Mouse (Mus musculus): ENCODE results near the gene Gm1604a. TPM values are rescaled to one million over a fixed set of nuclear protein-coding genes. Genes with fewer than 3 reads are reported as not detected.
"Not testable (repeated sequence)": the region's sequence is repeated elsewhere in the genome, so short reads cannot be mapped to it uniquely, and the experiment has no call there.

Gm1604a gene
- polyA plus RNA-seq, 1 experiment from 2014 or later, result not detected

DNA sequence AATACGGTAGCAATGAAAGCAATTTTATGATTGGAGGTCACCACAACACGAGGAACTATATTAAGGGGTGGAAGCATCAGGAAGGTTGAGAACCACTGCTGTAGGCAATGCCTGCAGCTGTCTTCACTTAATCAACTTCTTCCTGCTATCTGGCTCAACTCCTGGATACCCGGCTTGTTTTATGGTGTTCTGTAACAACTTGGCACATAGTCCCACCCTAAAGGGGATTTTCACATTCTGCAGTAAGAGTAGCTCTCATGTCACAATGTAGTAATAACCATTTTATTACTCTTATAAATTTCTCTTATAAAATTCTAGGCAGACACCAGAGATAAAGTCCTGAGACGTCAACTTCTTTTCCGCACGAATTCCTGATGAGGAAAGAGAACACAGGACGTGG lies 15.9 kb upstream of the Gm1604a start:
- not testable (repeated sequence) for H3K27ac ChIP-seq; H3K27me3 ChIP-seq; H3K4me3 ChIP-seq; H3K9ac ChIP-seq; H3K4me2 ChIP-seq (replicated peaks); H3K9me3 ChIP-seq (replicated peaks); H3K36me3 ChIP-seq; ATAC-seq (ENCODE audit: low FRiP score); H3K4me1 ChIP-seq
- no CpG with 5 or more reads among the region's 7 CpGs for WGBS

DNA sequence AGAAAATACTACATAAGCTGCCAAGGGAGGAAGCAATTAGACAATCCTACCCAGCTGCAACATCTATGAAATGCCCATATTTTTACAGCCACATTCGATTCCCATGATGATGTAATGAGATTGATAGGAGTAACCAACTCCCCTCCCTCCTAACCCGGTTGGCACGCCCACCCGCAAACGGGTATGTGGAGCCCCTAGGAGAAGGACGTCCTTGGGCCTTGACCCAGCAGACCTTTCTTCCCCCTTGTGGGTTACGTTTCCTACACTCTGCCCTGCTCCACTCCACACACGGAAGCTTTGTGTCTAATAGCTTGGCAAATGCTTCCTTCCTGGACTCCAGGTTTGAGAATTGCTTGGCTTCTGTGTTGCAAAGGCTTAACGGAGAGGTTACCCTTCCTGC lies 15.5 kb upstream of the Gm1604a start:
- not testable (repeated sequence) for H3K9ac ChIP-seq; H3K9me3 ChIP-seq (replicated peaks); H3K4me1 ChIP-seq; H3K4me3 ChIP-seq; ATAC-seq (ENCODE audit: low FRiP score); H3K27ac ChIP-seq; H3K27me3 ChIP-seq; H3K4me2 ChIP-seq (replicated peaks); H3K36me3 ChIP-seq
- WGBS, result 79% methylated on average over 4 of the region's 9 CpGs

DNA sequence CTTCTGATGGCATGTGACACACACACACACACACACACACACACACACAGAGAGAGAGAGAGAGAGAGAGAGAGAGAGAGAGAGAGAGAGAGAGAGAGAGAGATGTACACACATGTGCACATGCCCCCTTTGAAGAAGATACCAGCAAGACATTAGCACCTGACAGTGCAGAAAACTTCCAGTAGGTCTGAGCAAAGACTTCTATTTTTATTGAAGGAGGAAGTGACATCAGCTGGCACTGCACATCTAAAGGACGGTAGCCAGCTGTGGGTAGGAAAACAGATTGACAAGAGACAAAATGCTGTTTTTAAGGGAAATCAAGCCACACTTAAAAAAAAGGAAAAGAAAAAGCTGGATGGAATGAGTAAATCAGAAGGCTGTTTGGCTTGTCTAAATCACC lies 11.2 kb upstream of the Gm1604a start:
- H3K9me3 ChIP-seq (replicated peaks); H3K27me3 ChIP-seq; ATAC-seq (ENCODE audit: low FRiP score); H3K27ac ChIP-seq; H3K9ac ChIP-seq; H3K4me2 ChIP-seq (replicated peaks); H3K4me3 ChIP-seq; H3K4me1 ChIP-seq; H3K36me3 ChIP-seq: not testable (repeated sequence)
- WGBS, result no CpG with 5 or more reads among the region's 1 CpGs

DNA sequence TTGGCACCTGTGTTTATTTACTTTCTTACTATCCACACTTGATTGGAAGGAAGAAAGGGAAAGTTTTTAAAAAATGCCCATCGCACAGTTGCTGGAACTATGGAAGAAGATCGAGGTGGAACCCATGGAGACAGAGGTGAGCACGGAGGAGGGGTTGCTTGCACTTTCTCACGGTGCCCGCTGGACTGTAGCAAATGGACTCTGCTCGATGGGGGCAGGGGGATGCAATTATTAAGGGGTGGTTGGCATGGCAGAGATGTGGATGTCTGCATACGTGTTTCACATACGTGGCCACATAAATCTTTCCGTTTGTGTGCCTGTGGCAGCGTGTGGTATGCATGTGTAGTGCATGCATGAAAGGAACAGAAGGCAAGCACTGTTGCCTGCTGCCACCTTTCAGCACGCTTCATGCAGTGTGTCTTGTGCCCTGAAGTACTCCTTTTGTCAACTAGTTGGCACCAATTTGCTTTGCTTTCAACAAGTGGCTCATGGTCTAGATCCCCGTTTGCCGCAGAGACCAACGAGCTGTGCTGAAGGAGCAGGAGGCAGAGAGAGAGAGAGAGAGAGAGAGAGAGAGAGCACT lies 487 bp downstream of the Gm1604a start:
- not testable (repeated sequence) for H3K4me1 ChIP-seq; H3K9me3 ChIP-seq (replicated peaks); H3K27me3 ChIP-seq; H3K36me3 ChIP-seq; H3K9ac ChIP-seq; H3K27ac ChIP-seq; H3K4me3 ChIP-seq; H3K4me2 ChIP-seq (replicated peaks)
- peak; percentile 46 for ATAC-seq (ENCODE audit: low FRiP score)
- WGBS, result 58% methylated on average over 3 of the region's 14 CpGs

DNA sequence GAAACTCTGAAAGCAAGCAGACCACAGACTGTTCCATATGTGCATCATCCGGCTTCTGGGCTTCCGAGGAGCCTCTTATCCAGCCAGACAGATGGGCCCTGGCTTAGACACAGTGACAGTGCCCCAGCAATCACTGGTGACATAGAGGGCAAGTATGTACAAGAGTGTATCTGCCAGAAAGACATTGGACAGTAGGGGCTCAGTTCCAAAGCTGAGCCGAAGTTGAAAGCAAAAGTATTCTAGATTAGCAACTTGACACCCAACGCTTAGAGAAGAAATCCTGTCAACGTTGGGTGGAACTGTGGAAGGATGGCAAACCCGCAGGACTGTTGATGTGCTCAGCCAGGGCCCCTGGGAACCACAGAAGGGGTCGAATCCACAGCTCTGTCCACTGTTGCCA lies 4.8 kb downstream of the Gm1604a start:
- not testable (repeated sequence) for H3K4me1 ChIP-seq; H3K4me2 ChIP-seq (replicated peaks); H3K4me3 ChIP-seq; ATAC-seq (ENCODE audit: low FRiP score); H3K27me3 ChIP-seq; H3K9me3 ChIP-seq (replicated peaks); H3K36me3 ChIP-seq; H3K27ac ChIP-seq; H3K9ac ChIP-seq
- WGBS, result 67% methylated on average over 5 of the region's 7 CpGs

DNA sequence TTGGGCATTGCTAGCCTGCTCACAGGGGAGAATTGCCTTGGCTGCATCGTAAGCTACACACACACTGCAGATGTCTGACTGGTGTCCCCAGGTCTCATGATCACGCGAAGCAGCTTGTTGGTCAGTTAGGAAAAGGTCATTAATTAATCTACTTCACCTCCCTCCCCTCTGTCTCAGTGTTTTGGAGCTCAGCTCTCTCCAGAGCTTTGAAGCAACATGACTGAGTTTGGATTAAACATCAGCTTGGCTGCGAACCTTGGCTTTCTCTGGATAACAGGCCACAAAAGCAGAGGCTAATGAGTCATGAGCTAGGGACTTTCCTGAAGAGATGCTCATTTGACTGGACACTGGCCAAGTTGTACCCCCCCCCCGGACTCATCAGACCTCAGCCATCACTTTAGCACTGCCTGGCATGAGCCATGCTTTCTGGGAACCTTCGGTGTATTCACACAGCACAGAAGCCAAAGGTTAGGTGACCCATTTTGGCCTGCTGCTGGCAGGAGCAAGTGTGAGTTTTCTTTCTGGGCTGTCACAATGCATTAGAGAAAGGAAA lies 5.3 kb downstream of the Gm1604a start:
- ATAC-seq (ENCODE audit: low FRiP score); H3K4me2 ChIP-seq (replicated peaks); H3K4me3 ChIP-seq; H3K9me3 ChIP-seq (replicated peaks); H3K9ac ChIP-seq; H3K36me3 ChIP-seq; H3K4me1 ChIP-seq; H3K27me3 ChIP-seq; H3K27ac ChIP-seq: not testable (repeated sequence)
- WGBS, result 65% methylated on average over 3 of the region's 6 CpGs

DNA sequence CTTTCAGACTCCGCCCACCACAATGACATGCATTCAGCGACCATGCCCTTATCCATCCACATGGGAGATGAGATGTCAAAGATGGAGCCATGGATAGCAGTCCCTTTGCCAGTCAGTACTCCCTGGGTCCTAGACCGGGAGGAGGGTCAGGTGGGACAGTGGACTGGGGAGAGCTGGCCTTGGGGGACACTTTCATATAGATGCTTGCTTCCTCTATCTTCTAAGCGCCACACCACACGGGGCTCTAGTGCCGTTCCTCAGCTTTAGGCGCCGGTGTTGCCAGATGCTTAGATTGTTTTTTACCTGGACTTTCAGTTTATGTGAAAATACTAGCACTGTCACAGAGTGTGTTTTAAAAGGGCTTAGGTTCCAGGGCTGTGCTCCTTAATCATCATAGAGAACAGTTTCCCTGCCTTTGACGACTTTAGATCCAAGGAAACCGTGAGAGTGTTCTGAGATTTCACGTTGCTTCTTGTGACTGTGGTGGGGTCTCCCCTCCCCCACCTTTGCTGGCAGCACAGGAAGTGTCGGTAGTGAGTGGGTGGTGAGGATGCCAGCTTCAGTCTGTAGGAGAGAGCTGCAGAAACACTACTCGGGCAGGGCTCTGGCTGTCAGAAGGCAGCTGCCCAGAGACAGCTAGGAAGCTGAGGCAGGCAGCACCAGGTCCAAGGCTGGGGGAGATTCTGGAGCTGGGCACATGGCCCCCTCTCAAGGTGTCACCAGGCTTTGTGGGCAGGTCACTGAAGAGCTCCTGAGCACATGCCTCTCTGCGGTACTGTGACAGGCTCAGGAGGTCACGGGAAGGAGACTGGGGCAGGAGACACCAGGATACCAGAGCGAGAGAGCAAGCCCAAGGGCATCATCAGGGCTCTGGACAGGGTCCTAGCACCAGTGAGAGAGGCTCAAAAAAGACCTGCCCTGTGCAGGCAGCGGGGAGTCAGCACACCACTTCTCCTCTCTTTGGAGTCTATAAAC lies 8.1 kb downstream of the Gm1604a start:
- H3K27ac ChIP-seq; H3K9me3 ChIP-seq (replicated peaks); H3K9ac ChIP-seq; H3K4me2 ChIP-seq (replicated peaks); H3K27me3 ChIP-seq; H3K4me1 ChIP-seq; H3K36me3 ChIP-seq; H3K4me3 ChIP-seq; ATAC-seq (ENCODE audit: low FRiP score): not testable (repeated sequence)
- WGBS, result 58% methylated on average over 3 of the region's 17 CpGs

DNA sequence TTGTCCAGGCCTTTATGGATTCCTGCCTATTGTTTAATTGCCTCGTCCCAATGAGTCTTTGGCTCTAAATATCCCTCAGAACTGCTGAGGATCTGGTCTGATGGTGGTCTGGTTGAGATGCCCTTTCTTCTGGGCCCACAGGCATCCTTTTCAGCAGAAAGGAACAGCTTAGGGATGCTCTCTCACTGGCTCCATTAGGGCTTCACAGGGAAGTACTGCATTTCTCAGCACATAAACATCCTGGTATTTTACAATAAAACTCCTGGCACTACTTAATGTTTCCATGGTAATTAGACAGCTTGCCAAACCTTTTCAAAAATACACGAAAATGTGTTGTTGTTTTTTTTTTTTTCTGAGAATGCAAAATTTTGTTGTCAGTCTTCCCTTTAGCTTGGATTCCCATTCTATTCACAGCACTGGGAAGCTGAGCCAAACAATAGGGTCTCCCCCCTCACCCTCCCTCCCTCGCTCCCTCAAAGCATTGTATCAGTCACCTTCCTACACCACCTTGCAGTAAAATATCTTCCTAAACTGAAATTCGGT lies 43.7 kb downstream of the Gm1604a start:
- not testable (repeated sequence) for ATAC-seq (ENCODE audit: low FRiP score); H3K4me1 ChIP-seq

DNA sequence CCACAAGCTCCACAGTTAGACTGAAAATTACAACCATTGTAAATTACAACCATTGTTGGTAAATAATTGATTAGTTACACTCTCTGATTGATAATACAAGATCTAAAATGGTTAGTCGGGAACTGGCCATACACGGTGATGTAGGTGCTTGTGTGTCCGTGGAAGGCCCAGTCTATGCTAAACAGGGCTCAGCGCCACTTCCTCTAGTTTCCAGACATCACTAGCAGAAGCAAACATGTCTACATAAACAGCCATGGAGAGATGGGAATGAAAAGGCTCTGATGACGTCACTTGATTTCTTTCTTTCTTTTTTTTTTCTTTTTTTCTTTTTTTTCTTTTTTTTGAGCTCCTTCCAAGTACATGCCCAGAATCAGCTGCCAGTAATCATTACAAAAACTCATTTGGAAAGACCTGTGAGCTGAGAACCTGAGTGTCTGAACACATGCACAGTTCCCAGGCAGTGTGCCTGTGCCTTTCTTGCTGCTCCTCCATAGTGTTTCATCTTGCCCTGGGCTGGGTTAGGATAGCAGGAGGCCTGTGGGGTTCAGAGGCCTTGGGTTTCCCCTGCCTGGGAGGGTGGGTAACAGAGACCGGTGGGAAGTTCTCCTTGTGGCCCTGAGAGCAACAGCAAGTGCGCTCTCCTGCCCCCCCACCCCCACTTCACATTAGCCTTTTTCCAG lies 44.3 kb downstream of the Gm1604a start:
- ATAC-seq (ENCODE audit: low FRiP score), result not testable (repeated sequence)
- WGBS, result 55% methylated on average over 6 of the region's 7 CpGs

More for the DNA sequence above, 43.7 kb downstream of the Gm1604a start:
- not testable (repeated sequence) for H3K27me3 ChIP-seq; H3K27ac ChIP-seq; H3K9me3 ChIP-seq (replicated peaks); H3K4me2 ChIP-seq (replicated peaks); H3K9ac ChIP-seq; H3K36me3 ChIP-seq; H3K4me3 ChIP-seq
- 55% methylated on average over 2 of the region's 4 CpGs for WGBS

DNA sequence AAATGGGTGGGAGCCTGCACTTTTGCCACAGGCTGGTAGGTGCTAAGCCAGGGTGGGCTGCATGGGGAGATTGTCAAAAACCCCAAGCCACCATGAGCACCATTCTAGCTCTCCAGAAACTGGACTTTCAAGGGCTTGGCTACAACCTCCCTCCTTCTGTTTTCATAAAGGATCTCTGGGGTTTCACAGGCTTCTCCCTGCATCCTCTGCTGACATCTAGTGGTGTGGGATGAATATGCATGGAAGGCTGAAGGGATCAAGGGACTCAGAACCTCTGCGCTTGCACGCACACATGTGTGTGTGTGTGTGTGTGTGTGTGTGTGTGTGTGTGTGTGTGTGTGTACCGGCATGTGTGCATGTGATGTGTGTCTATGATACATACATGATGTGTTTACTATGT lies 49.1 kb downstream of the Gm1604a start:
- not testable (repeated sequence) for H3K4me1 ChIP-seq

More for the DNA sequence above, 44.3 kb downstream of the Gm1604a start:
- H3K9ac ChIP-seq; H3K36me3 ChIP-seq; H3K9me3 ChIP-seq (replicated peaks); H3K27me3 ChIP-seq; H3K4me1 ChIP-seq; H3K27ac ChIP-seq; H3K4me2 ChIP-seq (replicated peaks); H3K4me3 ChIP-seq: not testable (repeated sequence)

DNA sequence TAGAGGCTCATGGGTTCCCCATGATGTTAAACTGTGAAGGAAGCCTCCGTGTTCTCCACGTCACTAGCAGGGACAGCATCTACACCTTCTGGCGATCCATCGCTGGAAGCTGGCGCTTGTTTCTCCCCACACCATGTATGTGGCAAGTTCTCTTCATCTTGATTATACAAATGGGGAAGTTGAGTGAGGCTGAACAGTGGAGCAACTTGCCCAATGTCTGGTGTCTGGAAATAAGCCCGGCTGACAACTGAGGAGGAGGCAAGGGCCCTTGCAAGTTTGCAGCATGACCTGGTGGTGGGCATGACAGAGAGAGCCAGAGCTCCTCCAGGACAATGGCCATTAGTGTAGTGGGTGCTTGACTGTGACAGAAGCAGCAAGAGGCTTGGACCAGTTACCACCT lies 50.2 kb downstream of the Gm1604a start:
- not testable (repeated sequence) for H3K9me3 ChIP-seq (replicated peaks); ATAC-seq (ENCODE audit: low FRiP score); H3K4me2 ChIP-seq (replicated peaks); H3K9ac ChIP-seq; H3K36me3 ChIP-seq; H3K4me3 ChIP-seq; H3K27ac ChIP-seq; H3K27me3 ChIP-seq; H3K4me1 ChIP-seq
- 90% methylated on average over 5 of the region's 6 CpGs for WGBS

More for the DNA sequence above, 49.1 kb downstream of the Gm1604a start:
- not testable (repeated sequence) for H3K9me3 ChIP-seq (replicated peaks); H3K27ac ChIP-seq; H3K36me3 ChIP-seq; H3K9ac ChIP-seq; H3K4me2 ChIP-seq (replicated peaks); H3K27me3 ChIP-seq; H3K4me3 ChIP-seq
- WGBS, result 55% methylated on average over 3 of the region's 3 CpGs
- peak; percentile 55 for ATAC-seq (ENCODE audit: low FRiP score)

DNA sequence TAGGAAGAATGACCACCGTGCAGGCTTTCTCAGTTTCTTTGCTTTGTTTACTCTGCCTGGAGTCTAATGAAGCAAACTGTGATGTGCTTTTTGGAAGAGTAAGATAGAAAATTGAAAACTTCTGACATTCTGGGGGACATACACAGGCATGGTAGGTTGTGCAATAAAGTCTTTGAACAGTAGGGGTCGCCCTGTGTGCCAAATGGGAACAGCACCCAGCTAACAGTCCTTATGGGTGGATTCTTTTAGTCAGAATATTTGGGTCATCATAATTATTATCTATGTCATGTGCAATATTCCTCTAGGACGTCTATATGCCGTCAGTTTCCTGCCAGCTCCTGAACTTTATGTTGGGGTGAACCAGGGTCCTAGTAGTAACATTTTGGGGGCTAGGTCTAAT lies 54.2 kb downstream of the Gm1604a start:
- not testable (repeated sequence) for H3K4me3 ChIP-seq; H3K9ac ChIP-seq; H3K4me1 ChIP-seq; ATAC-seq (ENCODE audit: low FRiP score); H3K4me2 ChIP-seq (replicated peaks); H3K27ac ChIP-seq; H3K27me3 ChIP-seq; H3K9me3 ChIP-seq (replicated peaks); H3K36me3 ChIP-seq
- whole genome bisulfite sequencing, result 0% methylated on average over 1 of the region's 4 CpGs

Measured in hindbrain, embryonic 12.5 days (tissue).